Mouse (Mus musculus) hindbrain, embryonic 16.5 days (tissue): ENCODE measurements around the gene Teddm1a. TPM values are rescaled to one million over a fixed set of nuclear protein-coding genes. Genes with fewer than 3 reads are reported as not detected.

Experiments used
- ATAC-seq: fragments of 200-750 bp; cut with Nextera tagmentation; 2 replicates; pipeline ENCODE4 v1.8.0; 2017; ENCODE audit warnings: moderate TSS enrichment, moderate library complexity
- H3K27ac ChIP-seq: fragments of 300-500 bp; sonication (generic); 2 replicates; pipeline ENCODE4 v1.5.1; 2014; ENCODE audit warnings: low read depth, mild to moderate bottlenecking, control low read depth, low read length, moderate library complexity
- H3K27me3 ChIP-seq: fragments of 300-500 bp; sonication (generic); replicated peaks from 2 replicates; pipeline ENCODE4 v1.6.1; 2014; ENCODE audit warnings: low read length; ENCODE audit not compliant: control insufficient read depth, insufficient read depth
- H3K36me3 ChIP-seq: fragments of 300-500 bp; sonication (generic); 2 replicates; pipeline ENCODE4 v1.6.1; 2014; ENCODE audit warnings: mild to moderate bottlenecking, low read length, moderate library complexity, mixed read lengths; ENCODE audit not compliant: control insufficient read depth, insufficient read depth
- H3K4me1 ChIP-seq: fragments of 300-500 bp; sonication (generic); 2 replicates; pipeline ENCODE4 v1.6.1; 2014; ENCODE audit warnings: low read depth, low read length; ENCODE audit not compliant: control insufficient read depth, insufficient read depth
- H3K4me2 ChIP-seq: fragments of 300-500 bp; sonication (generic); 2 replicates; pipeline ENCODE4 v1.6.1; 2014; ENCODE audit warnings: mild to moderate bottlenecking, low read length, control low read depth, moderate library complexity
- H3K4me3 ChIP-seq: fragments of 300-500 bp; sonication (generic); 2 replicates; pipeline ENCODE4 v1.5.1; 2014; ENCODE audit warnings: mild to moderate bottlenecking, low read length, control low read depth, moderate library complexity
- H3K9ac ChIP-seq: fragments of 300-500 bp; sonication (generic); 2 replicates; pipeline ENCODE4 v1.6.1; 2014; ENCODE audit warnings: low read depth, mild to moderate bottlenecking, control low read depth, low read length, moderate library complexity
- H3K9me3 ChIP-seq: fragments of 300-500 bp; sonication (generic); 2 replicates; pipeline ENCODE4 v1.6.1; 2014; ENCODE audit warnings: mild to moderate bottlenecking, low read length, moderate library complexity; ENCODE audit not compliant: control insufficient read depth
- WGBS: fragments of 180-500 bp; shearing (Covaris S2); extraction: QIAGEN DNeasy Blood & Tissue Kit; methylation state at CpG from one replicate; pipeline ENCODE4 v1.1.7; 2014; 5-methylcytosine and 5-hydroxymethylcytosine counted together
- polyA plus RNA-seq: library from polyadenylated mRNA; unstranded; fragments of >200 nt; fragmentation: Nextera tagmentation; extraction: Ambion mirVana; gene quantifications from 2 replicates; pipeline ENCODE4 v1.2.1, GENCODE M21; 2015

The Teddm1a gene
- polyA plus RNA-seq, 1 experiment from 2014 or later = not detected

GRCm38 (mm10) chr1:153910423-153910822 is 18.9 kb downstream of the Teddm1a start:
- no peaks in the 10 kb centered on the region for H3K27me3 ChIP-seq
- H3K9ac ChIP-seq = no peak overlapping the region
- no peaks in the 10 kb centered on the region for H3K4me1 ChIP-seq
- H3K4me3 ChIP-seq = no peak overlapping the region
- no peak overlapping the region for H3K27ac ChIP-seq
- no peaks in the 10 kb centered on the region for H3K9me3 ChIP-seq
- peaks cover 31% of the 10 kb centered on the region for H3K36me3 ChIP-seq
- WGBS = 92% methylated on average over 5 of the region's 5 CpGs
- H3K4me2 ChIP-seq = no peak overlapping the region
- no peak for ATAC-seq

DNA sequence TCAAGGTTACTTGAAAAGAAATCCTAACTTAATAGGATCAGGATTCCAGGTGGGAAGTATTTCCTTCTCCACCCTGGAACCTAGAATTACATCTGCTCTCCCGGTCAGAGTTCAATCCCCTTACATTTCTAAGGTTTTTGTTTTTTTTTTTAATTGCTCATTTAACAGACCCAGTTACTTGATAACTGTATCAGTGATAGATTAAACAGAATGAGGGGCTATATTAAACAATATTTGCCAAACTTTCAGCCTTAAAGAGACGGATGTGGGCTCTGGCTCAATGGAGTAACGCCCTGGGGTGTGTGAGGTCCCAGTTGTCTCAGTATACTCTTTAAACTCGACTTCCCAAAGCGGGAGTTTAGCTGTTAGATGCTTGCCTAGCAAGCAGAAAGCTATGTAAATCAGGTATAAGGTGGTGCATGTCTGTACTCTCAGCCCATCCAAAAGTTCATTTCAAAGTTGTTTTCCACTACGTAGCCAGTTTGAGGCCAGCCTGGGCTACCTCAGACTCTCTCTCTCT is 19.8 kb downstream of the Teddm1a start:
- H3K27me3 ChIP-seq = no peaks in the 10 kb centered on the region
- no peak overlapping the region for H3K9ac ChIP-seq
- ATAC-seq = no peak
- no peaks in the 10 kb centered on the region for H3K9me3 ChIP-seq
- no peak overlapping the region for H3K27ac ChIP-seq
- H3K4me3 ChIP-seq = no peak overlapping the region
- peaks cover 28% of the 10 kb centered on the region for H3K36me3 ChIP-seq
- 90% methylated on average over 6 of the region's 6 CpGs for WGBS
- H3K4me1 ChIP-seq = no peaks in the 10 kb centered on the region
- H3K4me2 ChIP-seq = no peak overlapping the region

- Histone ChIP-seq H3K4me2 (no peak overlapping the region), H3K4me1 (no peaks in the 10 kb centered on the region), H3K4me3 (no peak overlapping the region), H3K27ac (no peak overlapping the region), H3K9me3 (no peaks in the 10 kb centered on the region), H3K9ac (no peak overlapping the region), H3K27me3 (no peaks in the 10 kb centered on the region), H3K36me3 (peaks cover 5% of the 10 kb centered on the region)
- no peak for ATAC-seq
- whole genome bisulfite sequencing = 86% methylated on average over 3 of the region's 3 CpGs
These were observed 22.3 kb downstream of the Teddm1a start for GRCm38 (mm10) chr1:153913869-153914268.

DNA sequence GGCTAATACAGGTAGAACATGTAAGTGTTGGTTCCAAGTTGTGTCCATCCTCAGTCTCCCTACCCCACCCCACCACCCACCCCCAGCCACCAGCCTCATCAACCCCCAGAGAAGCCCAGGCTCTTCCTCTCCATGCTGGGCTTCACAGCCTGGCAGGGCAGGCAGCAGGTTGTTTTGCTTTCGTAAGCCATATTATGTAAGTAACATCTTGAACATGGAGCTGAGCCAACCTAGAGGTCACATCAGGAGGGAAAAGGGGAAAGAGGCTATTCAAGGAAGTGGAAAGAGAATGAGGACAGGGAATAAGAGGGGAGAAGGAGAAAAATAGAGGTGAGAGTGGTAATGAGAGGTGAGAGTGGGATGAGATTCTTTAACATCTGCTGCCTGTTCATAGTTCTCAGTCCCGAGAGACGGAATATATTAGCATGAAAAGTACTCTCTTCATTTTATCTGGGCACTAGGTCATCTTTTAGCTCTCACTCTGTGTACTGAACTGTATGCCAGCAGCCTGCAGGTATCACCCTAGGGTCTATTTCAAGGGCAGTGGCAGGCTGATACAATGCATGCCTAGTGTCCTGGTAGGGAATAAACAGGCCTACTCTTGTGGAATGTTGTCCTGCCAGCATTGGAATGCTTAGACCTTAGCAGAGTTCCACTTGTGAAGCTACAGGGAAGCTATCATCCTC is 27.1 kb downstream of the Teddm1a start:
- no peak overlapping the region for H3K9ac ChIP-seq
- H3K9me3 ChIP-seq = no peaks in the 10 kb centered on the region
- no peak overlapping the region for H3K4me3 ChIP-seq
- no peak for ATAC-seq
- H3K4me2 ChIP-seq = no peak overlapping the region
- WGBS = 72% methylated on average over 3 of the region's 3 CpGs
- no peaks in the 10 kb centered on the region for H3K36me3 ChIP-seq
- H3K27ac ChIP-seq = no peak overlapping the region
- H3K4me1 ChIP-seq = no peaks in the 10 kb centered on the region; the same call in 1 of the 2 replicates
- no peaks in the 10 kb centered on the region for H3K27me3 ChIP-seq

DNA sequence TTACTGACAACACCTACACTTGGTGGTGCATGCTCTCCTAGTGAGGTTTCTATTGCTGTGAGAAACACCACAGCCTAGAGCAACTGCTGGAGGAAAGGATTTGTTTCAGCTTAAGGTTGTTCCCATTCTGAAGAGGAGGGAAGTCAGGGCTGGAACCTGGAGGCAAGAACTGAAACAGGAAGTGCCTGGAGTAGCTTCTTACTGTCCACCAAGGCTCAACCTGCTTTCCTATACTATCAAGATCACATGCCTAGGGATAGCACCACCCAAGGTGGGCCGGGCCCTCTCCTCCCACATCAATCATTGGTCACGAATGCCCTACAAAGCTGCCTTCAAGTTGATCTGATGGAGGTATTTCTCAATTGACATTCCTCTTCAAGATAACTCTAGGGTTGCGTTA is 30.1 kb downstream of the Teddm1a start:
- Histone ChIP-seq H3K4me1 (no peaks in the 10 kb centered on the region; the same call in 1 of the 2 replicates), H3K9me3 (no peaks in the 10 kb centered on the region), H3K4me3 (no peak overlapping the region), H3K27me3 (no peaks in the 10 kb centered on the region), H3K4me2 (no peak overlapping the region), H3K36me3 (no peaks in the 10 kb centered on the region), H3K9ac (no peak overlapping the region), H3K27ac (no peak overlapping the region)
- 93% methylated on average over 3 of the region's 3 CpGs for WGBS
- no peak for ATAC-seq

DNA sequence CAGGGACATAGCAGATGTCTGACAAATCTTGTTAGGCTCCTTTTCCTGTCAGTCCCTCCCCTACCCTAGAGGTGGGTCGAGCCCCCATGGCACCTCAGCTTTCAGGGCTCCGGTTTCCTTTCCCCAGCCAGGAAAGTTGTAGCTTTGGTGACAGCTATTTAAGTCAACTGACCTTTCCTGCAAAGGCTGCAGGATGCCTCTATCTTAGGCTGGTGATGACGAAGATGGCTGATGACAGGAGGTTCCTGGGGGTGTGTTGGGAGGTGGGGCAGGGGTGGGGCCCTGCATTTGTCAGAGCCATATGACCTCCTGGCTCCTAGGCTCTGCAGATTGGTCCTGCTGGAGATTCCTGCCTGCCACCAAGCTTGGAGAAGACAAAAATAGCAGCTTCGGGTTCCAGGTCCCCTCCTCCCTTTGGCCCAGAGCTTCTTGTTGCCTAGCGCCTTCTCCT is 31.1 kb downstream of the Teddm1a start:
- WGBS = 57% methylated on average over 5 of the region's 5 CpGs
- Histone ChIP-seq H3K9ac (no peak overlapping the region), H3K4me3 (no peak overlapping the region), H3K27me3 (no peaks in the 10 kb centered on the region), H3K27ac (no peak overlapping the region), H3K36me3 (no peaks in the 10 kb centered on the region), H3K9me3 (no peaks in the 10 kb centered on the region), H3K4me2 (no peak overlapping the region), H3K4me1 (no peaks in the 10 kb centered on the region; the same call in 1 of the 2 replicates)
- ATAC-seq = no peak

DNA sequence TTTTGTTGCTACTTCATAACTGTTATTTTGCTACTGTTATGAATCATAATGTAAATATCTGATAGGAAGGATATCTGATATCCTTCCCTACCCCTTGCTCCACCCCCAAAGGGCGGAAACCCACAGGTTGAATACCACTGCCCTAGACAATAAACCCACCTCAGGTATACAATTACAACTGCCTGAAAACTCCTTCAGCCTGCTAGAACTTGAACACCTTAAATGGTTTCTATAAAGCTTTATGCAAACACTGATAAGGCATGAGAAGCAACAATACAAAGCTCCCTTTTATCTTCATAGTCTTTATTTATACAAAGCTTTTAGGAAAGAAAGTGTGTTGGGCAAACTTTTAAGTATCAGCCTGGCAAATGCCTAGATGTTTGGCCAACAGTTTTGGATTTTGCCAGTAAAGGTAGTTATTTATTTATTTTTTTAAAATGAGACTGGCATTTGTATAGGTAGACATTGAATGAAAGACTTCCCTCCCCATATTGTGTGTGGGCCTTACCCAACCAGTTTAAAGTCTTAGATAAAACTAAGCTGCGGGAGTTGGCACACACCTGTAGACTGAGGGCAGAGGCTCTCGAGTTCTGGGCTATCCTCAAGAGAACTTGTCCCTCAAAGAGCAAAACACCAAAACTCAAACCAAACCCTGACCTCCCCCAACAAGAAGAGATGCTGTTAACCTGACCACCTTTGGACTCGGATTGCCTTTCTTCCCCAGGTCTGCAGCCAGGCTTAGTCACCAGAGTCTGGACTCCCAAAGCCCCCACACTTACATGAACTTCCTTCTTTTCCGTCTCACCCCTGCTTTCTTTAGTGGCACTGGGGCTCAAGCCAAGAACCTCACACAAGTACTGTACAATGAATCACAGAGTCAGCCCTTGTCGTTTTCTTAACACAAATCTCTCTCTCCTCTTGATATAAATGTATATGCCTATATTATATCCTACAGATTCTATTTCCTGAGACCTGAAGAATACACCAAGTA is 33.1 kb downstream of the Teddm1a start:
- no peak overlapping the region for H3K4me2 ChIP-seq
- no peak overlapping the region for H3K4me3 ChIP-seq
- no peak overlapping the region for H3K27ac ChIP-seq
- no peak for ATAC-seq
- H3K9me3 ChIP-seq = no peaks in the 10 kb centered on the region
- WGBS = 86% methylated on average over 6 of the region's 6 CpGs
- H3K9ac ChIP-seq = no peak overlapping the region
- no peaks in the 10 kb centered on the region for H3K36me3 ChIP-seq
- no peaks in the 10 kb centered on the region for H3K27me3 ChIP-seq
- no peaks in the 10 kb centered on the region; the same call in 1 of the 2 replicates for H3K4me1 ChIP-seq

DNA sequence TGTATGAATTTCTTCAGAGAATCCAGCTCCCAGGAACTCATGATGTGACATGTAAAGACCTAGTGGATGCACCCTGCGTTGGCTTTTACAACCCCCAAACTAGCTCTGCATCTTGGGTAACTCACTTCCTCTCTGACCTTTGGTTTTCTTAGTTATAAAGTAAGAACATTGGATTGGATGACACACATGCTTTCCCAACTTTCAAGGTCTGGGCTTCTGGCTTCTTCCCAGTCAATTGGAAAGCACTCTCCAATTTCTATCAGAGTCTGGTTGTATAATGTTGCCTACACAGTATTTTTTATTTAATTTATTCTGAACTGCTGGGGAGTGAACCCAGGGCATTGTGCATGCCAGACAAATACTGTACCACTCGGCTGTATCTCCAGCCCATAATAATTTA is 38.9 kb downstream of the Teddm1a start:
- H3K9me3 ChIP-seq = no peaks in the 10 kb centered on the region
- H3K4me1 ChIP-seq = no peaks in the 10 kb centered on the region
- H3K27me3 ChIP-seq = no peaks in the 10 kb centered on the region
- no peak overlapping the region for H3K4me2 ChIP-seq
- no peaks in the 10 kb centered on the region for H3K36me3 ChIP-seq
- 80% methylated on average over 2 of the region's 2 CpGs for WGBS
- ATAC-seq = no peak
- H3K27ac ChIP-seq = no peak overlapping the region
- H3K9ac ChIP-seq = no peak overlapping the region
- no peak overlapping the region for H3K4me3 ChIP-seq

GRCm38 (mm10) chr1:153933772-153934171 is 42.2 kb downstream of the Teddm1a start:
- Histone ChIP-seq H3K4me1 (no peaks in the 10 kb centered on the region), H3K4me2 (no peak overlapping the region), H3K9ac (no peak overlapping the region), H3K27ac (no peak overlapping the region), H3K27me3 (no peaks in the 10 kb centered on the region), H3K36me3 (no peaks in the 10 kb centered on the region), H3K4me3 (no peak overlapping the region), H3K9me3 (no peaks in the 10 kb centered on the region)
- WGBS = 75% methylated on average over 1 of the region's 1 CpGs
- no peak for ATAC-seq
